Mouse (Mus musculus) lung, postnatal 36 days (tissue): ENCODE data around the gene Rabepk.
"Not testable (repeated sequence)": the region's sequence is repeated elsewhere in the genome, so short reads cannot be mapped to it uniquely, and the experiment has no call there.

Source experiments
- DNase-seq: peaks from one replicate; pipeline ENCODE4 v3.0.0; 2022; ENCODE audit warnings: mixed read lengths

Gene Rabepk

GRCm38 (mm10) chr2:34761272-34761671 is 38.4 kb downstream of the Rabepk start:
- not testable (repeated sequence) for DNase-seq

DNA sequence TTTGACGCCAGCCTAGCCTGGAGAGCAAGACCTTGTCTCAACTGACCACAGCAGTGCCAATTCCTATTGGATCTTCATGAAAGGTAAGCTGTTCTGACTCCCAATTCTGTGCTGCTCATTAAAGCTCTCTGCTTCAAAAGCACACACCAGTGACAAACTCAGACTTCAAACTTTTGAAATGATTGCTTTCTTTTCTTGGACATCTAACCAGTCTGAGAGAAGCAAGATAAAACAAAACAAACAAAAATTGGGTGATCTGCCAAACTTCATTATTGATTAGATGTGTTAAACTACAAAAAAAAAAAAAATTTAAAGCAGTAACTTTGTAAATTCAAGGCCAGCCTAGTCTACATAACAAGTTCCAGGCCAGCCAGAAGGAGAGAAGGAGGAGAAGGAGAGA is 42.4 kb downstream of the Rabepk start:
- no peak for DNase-seq

DNA sequence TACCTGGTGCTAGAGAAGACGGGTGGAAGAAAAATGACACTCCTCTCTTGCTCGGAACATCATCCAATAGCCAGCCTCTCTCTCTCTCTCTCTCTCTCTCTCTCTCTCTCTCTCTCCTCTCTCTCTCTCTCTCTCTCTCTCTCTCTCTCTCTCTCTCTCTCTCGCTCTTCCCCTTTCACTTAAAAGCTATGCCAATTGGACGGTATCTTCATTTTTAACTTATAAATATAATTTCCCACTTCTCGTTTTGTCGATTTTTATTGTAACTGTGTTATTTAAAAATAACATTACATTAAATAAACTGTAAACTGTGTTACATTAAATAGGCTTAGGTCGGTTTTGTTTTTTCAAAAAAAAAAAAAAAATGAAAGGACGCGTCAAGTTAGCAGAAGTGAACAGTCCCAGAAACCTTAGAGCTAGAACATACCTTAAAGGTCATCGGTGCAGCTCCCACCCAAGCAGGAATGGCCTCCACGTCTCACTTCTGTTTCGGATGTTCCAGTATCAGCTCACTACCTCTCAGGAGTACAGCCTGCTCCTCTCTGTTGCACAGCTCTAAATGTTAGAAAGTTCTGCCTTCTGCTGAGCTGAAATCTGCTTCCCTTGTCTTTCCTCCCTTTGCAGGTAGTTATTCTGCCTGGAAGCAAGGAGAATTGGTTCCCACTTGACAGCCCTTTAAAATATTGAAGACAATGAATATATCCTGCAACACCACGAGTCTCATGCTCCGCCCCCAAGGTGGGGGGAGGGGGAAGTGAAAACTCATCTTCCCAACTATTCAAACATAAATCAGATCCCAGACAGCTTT is 45.0 kb downstream of the Rabepk start, which contains the start of gene Gapvd1:
Gene Gapvd1 (minus strand): TSS at position 682 of the 808 bp plus-strand sequence.
- DNase-seq = peak; percentile 42

GRCm38 (mm10) chr2:34753811-34754550 is 45.7 kb downstream of the Rabepk start:
- DNase-seq = peak; percentile 87

GRCm38 (mm10) chr2:34750245-34750644 is 49.5 kb downstream of the Rabepk start:
- no peak for DNase-seq

DNA sequence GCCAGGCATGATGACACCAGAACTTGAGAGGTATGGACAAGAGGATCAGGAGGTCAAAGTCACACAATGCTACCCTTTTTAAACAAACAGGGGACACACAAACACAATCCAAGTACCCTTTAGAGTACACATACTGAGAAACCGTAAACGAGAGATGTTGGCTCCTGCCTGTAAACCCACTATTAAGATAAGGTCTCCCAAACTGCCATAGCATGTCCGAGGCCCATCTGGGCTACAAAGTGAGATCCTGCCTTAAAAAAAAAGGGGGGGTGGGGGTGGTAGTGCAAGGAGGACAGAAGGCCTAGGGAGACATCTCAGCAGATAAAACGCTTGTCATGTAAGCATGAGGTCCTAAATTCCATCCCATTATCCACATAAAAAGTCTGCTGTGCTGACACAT is 51.2 kb downstream of the Rabepk start:
- no peak for DNase-seq

- no peak for DNase-seq
These were observed 54.0 kb downstream of the Rabepk start for GRCm38 (mm10) chr2:34745673-34746072.

GRCm38 (mm10) chr2:34744476-34744875 is 55.2 kb downstream of the Rabepk start:
- DNase-seq = no peak

- DNase-seq = no peak
These were observed 57.0 kb downstream of the Rabepk start for GRCm38 (mm10) chr2:34742675-34743074.

DNA sequence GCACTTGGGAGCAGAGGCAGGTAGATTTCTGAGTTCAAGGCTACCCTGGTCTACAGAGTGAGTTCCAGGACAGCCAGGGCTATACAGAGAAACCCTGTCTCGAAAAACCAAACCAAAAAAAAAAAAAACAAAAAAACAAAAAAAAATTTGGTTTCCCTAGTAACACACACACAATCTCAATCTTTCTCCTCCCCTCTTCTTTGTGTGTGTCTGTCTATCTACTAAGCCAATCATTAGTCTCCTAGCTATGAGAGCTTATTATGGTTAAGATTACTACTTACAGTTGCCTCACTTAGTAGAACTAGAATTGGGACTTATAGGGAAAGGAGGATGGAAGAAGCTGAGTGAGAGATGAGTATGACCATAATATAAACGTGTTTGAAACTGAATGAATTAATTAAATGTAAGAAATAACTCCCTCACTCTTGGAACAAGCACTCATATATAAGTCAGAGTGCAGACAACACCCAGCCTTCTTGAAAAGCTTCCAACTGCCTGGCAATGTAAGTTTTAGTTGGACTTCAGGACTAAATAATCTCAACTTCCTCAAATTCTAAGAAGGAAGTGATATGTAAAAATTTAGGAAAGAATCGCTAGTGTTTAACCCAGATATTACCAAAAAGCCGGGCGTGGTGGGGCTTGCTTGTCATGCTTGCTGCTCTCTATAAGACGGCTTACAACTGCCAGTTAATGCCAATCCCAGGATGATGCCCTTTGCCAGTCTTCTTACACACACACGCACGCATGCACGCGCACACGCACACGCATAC is 58.1 kb downstream of the Rabepk start:
- DNase-seq = peak; percentile 30

DNA sequence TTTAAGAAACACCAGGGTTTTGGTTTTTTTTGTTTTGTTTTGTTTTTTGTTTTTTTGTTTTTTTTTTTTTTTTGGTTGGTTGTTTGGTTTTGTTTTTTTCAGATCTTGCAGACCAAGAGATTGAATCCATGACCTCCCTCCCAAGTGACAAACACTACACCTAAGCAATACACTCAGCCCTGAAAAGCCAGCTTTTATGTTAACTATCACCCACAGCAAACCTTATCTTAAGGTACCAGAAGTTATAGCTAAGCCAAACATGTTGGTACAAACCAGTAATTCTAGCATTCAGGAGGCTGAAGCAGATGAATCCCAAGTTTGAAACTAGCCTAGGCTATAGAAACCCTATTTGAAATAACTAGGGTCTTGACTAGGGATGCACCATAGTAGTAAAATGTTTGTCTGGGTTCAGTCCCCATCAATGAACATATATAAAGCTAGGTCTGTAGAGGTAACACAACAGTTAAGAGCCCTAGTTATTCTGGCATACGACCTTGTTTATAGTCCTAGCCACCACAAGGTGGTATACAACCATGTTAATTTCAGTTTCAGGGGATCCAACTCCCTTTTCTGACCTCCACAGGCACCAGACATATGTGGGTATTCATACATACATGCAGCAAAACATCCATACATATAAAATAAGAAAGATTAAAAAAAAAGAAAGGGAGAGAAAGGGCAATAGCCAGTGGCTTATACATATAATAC is 59.9 kb downstream of the Rabepk start:
- no peak for DNase-seq

GRCm38 (mm10) chr2:34737911-34738310 is 61.8 kb downstream of the Rabepk start:
- no peak for DNase-seq

DNA sequence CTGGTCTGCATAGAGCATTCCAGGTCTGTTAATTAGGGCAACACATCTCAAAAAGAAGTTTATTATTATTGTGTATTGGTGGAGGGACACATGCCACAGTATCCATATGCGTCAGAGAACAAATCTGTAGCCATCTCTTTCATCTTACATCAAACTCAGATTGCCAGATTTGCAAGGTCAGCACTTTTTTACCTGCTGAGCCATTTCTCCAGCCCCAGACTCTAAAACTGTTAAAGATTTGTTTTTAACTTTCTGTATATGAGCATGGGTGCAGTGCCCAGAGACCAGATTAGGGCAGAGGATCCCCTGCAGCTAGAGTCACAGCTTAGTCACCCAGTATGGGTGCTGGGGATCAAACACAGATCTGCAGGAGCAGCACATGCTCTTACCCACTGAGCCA is 63.1 kb downstream of the Rabepk start:
- no peak for DNase-seq
